Mouse (Mus musculus) liver, postnatal 0 days (tissue): ENCODE measurements around the gene Prtn3.

Experiments
- CTCF ChIP-seq: sonication (generic); IDR thresholded peaks from 2 replicates; pipeline ENCODE4 v1.5.1; 2016; ENCODE audit warnings: antibody characterized with exemption, low read depth
- EP300 ChIP-seq: IDR thresholded peaks from 2 replicates; pipeline ENCODE4 v1.6.1; 2016; ENCODE audit warnings: antibody characterized with exemption, low read depth, mild to moderate bottlenecking

GRCm38 (mm10) chr10:79846553-79846952 is 27.7 kb upstream of the Prtn3 start:
- TF ChIP-seq EP300 (no peak), CTCF (no peak)
